ENCODE assay signal across 7 mouse cellular contexts in the genomic region with DNA sequence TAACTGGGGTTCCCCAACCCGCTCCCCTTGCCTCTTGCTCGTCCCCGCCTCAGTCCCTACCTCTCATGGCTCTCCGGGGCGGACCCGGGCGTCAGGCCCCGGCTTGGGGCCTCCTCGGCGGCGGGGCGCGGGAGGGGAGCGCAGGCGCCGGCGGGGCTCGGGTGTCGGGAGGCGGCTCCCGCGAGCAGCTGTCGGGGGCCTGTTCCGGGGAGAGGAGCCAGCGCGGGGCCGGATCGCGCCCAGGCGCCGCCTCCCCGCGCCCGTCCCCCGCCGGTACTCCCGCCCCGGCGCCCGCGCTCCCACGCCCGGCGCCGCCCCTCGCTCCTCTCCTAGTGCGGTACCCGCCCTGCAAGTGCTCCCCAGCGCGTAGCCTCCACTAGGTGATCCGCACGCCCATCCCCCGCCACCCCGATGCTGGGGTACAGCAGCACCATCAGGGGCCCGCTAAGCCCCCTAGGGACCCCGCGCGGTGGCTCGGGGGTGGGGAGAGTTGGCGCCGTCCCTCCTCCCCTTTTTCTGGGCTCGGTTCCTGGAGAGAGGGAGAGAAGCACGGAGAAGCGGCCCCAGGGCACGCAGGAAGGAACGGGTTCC. TPM values are rescaled to one million over a fixed set of nuclear protein-coding genes. Genes with fewer than 3 reads are reported as not detected.
DNase-seq lines count a peak whose midpoint lies in the region; ATAC-seq lines count a peak whose summit lies in the region.

No protein-coding gene starts in this region.

- H3K36me3 ChIP-seq in embryonic facial prominence, embryonic 10.5 days (replicated peaks), result peaks cover 11% of the 10 kb centered on the region
- peaks cover 6% of the 10 kb centered on the region; the same call in 1 of the 2 replicates for H3K36me3 ChIP-seq in limb, embryonic 12.5 days
- H3K36me3 ChIP-seq in midbrain, embryonic 14.5 days (ENCODE audit: control insufficient read depth, insufficient read depth, low read length), result no peaks in the 10 kb centered on the region
- no peaks in the 10 kb centered on the region; the same call in 1 of the 2 replicates for H3K36me3 ChIP-seq in stomach, embryonic 14.5 days (ENCODE audit: control insufficient read depth, insufficient read depth, low read length)

- WGBS in embryonic facial prominence, embryonic 10.5 days, result under 1% methylated on average over 66 of the region's 66 CpGs
- WGBS in limb, embryonic 12.5 days, result under 1% methylated on average over 62 of the region's 66 CpGs
- under 1% methylated on average over 62 of the region's 66 CpGs for WGBS in midbrain, embryonic 14.5 days
- 1% methylated on average over 34 of the region's 66 CpGs for WGBS in stomach, embryonic 14.5 days

- peaks cover 84% of the 10 kb centered on the region for H3K4me1 ChIP-seq in embryonic facial prominence, embryonic 10.5 days
- H3K4me1 ChIP-seq in limb, embryonic 12.5 days (replicated peaks), result peaks cover 66% of the 10 kb centered on the region
- peaks cover 52% of the 10 kb centered on the region for H3K4me1 ChIP-seq in midbrain, embryonic 14.5 days (ENCODE audit: control insufficient read depth, insufficient read depth, low read length)
- H3K4me1 ChIP-seq in stomach, embryonic 14.5 days (ENCODE audit: control insufficient read depth, insufficient read depth, low read length), result peaks cover 39% of the 10 kb centered on the region

- H3K27ac ChIP-seq in embryonic facial prominence, embryonic 10.5 days (replicated peaks), result peak overlapping the region; percentile 91
- H3K27ac ChIP-seq in limb, embryonic 12.5 days, result peak overlapping the region; percentile 89
- peak overlapping the region; percentile 98 for H3K27ac ChIP-seq in midbrain, embryonic 14.5 days (replicated peaks; ENCODE audit: low read depth, low read length)
- H3K27ac ChIP-seq in stomach, embryonic 14.5 days (ENCODE audit: low read length), result peak overlapping the region; percentile 95

- DNase-seq in adrenal gland, adult 8-10 months, result peak; percentile 56
- peak; percentile 73 for DNase-seq in embryonic facial prominence, embryonic 10.5 days (ENCODE audit: low spot score)
- DNase-seq in heart, adult 8-10 months (ENCODE audit: low spot score), result peak; percentile 65
- DNase-seq in kidney, adult 8-10 months, result peak; percentile 81 to 85
- peak; percentile 88 for DNase-seq in midbrain, embryonic 14.5 days

- peak; percentile 35 for ATAC-seq in limb, embryonic 12.5 days (ENCODE audit: insufficient number of reproducible peaks, insufficient read depth, low FRiP score, low TSS enrichment, low read depth)
- ATAC-seq in midbrain, embryonic 14.5 days (ENCODE audit: low FRiP score, low TSS enrichment), result peak; percentile 53
- peak; percentile 61 for ATAC-seq in stomach, embryonic 14.5 days (ENCODE audit: insufficient number of reproducible peaks, insufficient read depth, low FRiP score, low read depth)

- H3K9me3 ChIP-seq in embryonic facial prominence, embryonic 10.5 days, result peaks cover 2% of the 10 kb centered on the region
- H3K9me3 ChIP-seq in limb, embryonic 12.5 days, result peaks cover 2% of the 10 kb centered on the region; the same call in 1 of the 2 replicates
- H3K9me3 ChIP-seq in midbrain, embryonic 14.5 days (ENCODE audit: control insufficient read depth, low read length), result no peaks in the 10 kb centered on the region
- H3K9me3 ChIP-seq in stomach, embryonic 14.5 days (ENCODE audit: control insufficient read depth, low read depth, low read length), result no peaks in the 10 kb centered on the region

- peak overlapping the region; percentile 82 for H3K4me3 ChIP-seq in embryonic facial prominence, embryonic 10.5 days
- peak overlapping the region; percentile 71 for H3K4me3 ChIP-seq in limb, embryonic 12.5 days (replicated peaks)
- peak overlapping the region; percentile 77 for H3K4me3 ChIP-seq in midbrain, embryonic 14.5 days (replicated peaks; ENCODE audit: low read depth, low read length)
- H3K4me3 ChIP-seq in stomach, embryonic 14.5 days (ENCODE audit: low read depth, low read length), result peak overlapping the region; percentile 61

- H3K4me2 ChIP-seq in limb, embryonic 12.5 days, result peak overlapping the region; percentile 93
- peak overlapping the region; percentile 89 for H3K4me2 ChIP-seq in midbrain, embryonic 14.5 days (ENCODE audit: low read length)
- H3K4me2 ChIP-seq in stomach, embryonic 14.5 days (replicated peaks; ENCODE audit: low read depth, low read length), result peak overlapping the region; percentile 79

- peaks cover 87% of the 10 kb centered on the region for H3K27me3 ChIP-seq in embryonic facial prominence, embryonic 10.5 days (replicated peaks; ENCODE audit: low read depth, poor library complexity, severe bottlenecking)
- peaks cover 51% of the 10 kb centered on the region for H3K27me3 ChIP-seq in limb, embryonic 12.5 days
- H3K27me3 ChIP-seq in midbrain, embryonic 14.5 days (ENCODE audit: control insufficient read depth, insufficient read depth, low read length), result no peaks in the 10 kb centered on the region
- H3K27me3 ChIP-seq in stomach, embryonic 14.5 days (ENCODE audit: control insufficient read depth, insufficient read depth, low read length), result no peaks in the 10 kb centered on the region

- peak overlapping the region; percentile 78 for H3K9ac ChIP-seq in limb, embryonic 12.5 days (replicated peaks)
- peak overlapping the region; percentile 92 for H3K9ac ChIP-seq in midbrain, embryonic 14.5 days (replicated peaks; ENCODE audit: low read length)
- H3K9ac ChIP-seq in stomach, embryonic 14.5 days (replicated peaks; ENCODE audit: low read depth, low read length), result peak overlapping the region; percentile 69

RNA-seq across cellular contexts. Expression of gene Ddr1, which starts 4.0 kb away (rescaled TPM):
- 10 to 100 TPM; 40.1 to 81.5 (median 56.4) TPM for total RNA-seq in adrenal gland, adult 8-10 months (2022)
- polyA plus RNA-seq in embryonic facial prominence, embryonic 10.5 days (2016; fragmentation: Nextera tagmentation; extraction: Ambion mirVana), result 49.1 and 65.3 TPM in 2 replicates
- total RNA-seq in heart, adult 8-10 months (2022), result 10 to 100 TPM; 23.8 to 30.0 (median 29.5) TPM
- 38.4 and 40.6 TPM in 2 replicates for polyA plus RNA-seq in limb, embryonic 12.5 days (2016; fragmentation: Nextera tagmentation; extraction: Ambion mirVana)
- 52.9 and 87.2 TPM in 2 replicates for polyA plus RNA-seq in midbrain, embryonic 14.5 days (2014; fragmentation: Nextera tagmentation; extraction: Ambion mirVana)
- polyA plus RNA-seq in stomach, embryonic 14.5 days (2014; fragmentation: Nextera tagmentation; extraction: Ambion mirVana), result 50.4 and 50.6 TPM in 2 replicates

RNA-seq across cellular contexts. Expression of gene Gtf2h4, which starts 26.9 kb away (rescaled TPM):
- 10 to 100 TPM; 23.5 to 30.6 (median 24.6) TPM for total RNA-seq in adrenal gland, adult 8-10 months (2022)
- 57.6 and 61.4 TPM in 2 replicates for polyA plus RNA-seq in embryonic facial prominence, embryonic 10.5 days (2016; fragmentation: Nextera tagmentation; extraction: Ambion mirVana)
- total RNA-seq in heart, adult 8-10 months (2022), result 10 to 100 TPM; 18.4 to 22.2 (median 21.2) TPM
- 53.6 and 58.2 TPM in 2 replicates for polyA plus RNA-seq in limb, embryonic 12.5 days (2016; fragmentation: Nextera tagmentation; extraction: Ambion mirVana)
- polyA plus RNA-seq in midbrain, embryonic 14.5 days (2014; fragmentation: Nextera tagmentation; extraction: Ambion mirVana), result 23.6 and 25.5 TPM in 2 replicates
- polyA plus RNA-seq in stomach, embryonic 14.5 days (2014; fragmentation: Nextera tagmentation; extraction: Ambion mirVana), result 40.1 and 42.7 TPM in 2 replicates

RNA-seq across cellular contexts. Expression of gene Vars2, which starts 33.1 kb away (rescaled TPM):
- 10 to 100 TPM; 30.9 to 60.3 (median 45.3) TPM for total RNA-seq in adrenal gland, adult 8-10 months (2022)
- 19.9 and 22.0 TPM in 2 replicates for polyA plus RNA-seq in embryonic facial prominence, embryonic 10.5 days (2016; fragmentation: Nextera tagmentation; extraction: Ambion mirVana)
- 10 to 100 TPM; 30.4 to 34.9 (median 31.8) TPM for total RNA-seq in heart, adult 8-10 months (2022)
- 20.0 and 23.4 TPM in 2 replicates for polyA plus RNA-seq in limb, embryonic 12.5 days (2016; fragmentation: Nextera tagmentation; extraction: Ambion mirVana)
- 9.5 and 14.8 TPM in 2 replicates for polyA plus RNA-seq in midbrain, embryonic 14.5 days (2014; fragmentation: Nextera tagmentation; extraction: Ambion mirVana)
- polyA plus RNA-seq in stomach, embryonic 14.5 days (2014; fragmentation: Nextera tagmentation; extraction: Ambion mirVana), result 14.0 and 18.7 TPM in 2 replicates

RNA-seq across cellular contexts. Expression of gene Mucl3, which starts 57.0 kb away (rescaled TPM):
- not detected for total RNA-seq in adrenal gland, adult 8-10 months (2022)
- 0.20 and 0.24 TPM in 2 replicates for polyA plus RNA-seq in embryonic facial prominence, embryonic 10.5 days (2016; fragmentation: Nextera tagmentation; extraction: Ambion mirVana)
- total RNA-seq in heart, adult 8-10 months (2022), result not detected
- 0.08 and 0.10 TPM in 2 replicates for polyA plus RNA-seq in limb, embryonic 12.5 days (2016; fragmentation: Nextera tagmentation; extraction: Ambion mirVana)
- not detected in 2 replicates for polyA plus RNA-seq in midbrain, embryonic 14.5 days (2014; fragmentation: Nextera tagmentation; extraction: Ambion mirVana)
- polyA plus RNA-seq in stomach, embryonic 14.5 days (2014; fragmentation: Nextera tagmentation; extraction: Ambion mirVana), result 13.2 and 13.4 TPM in 2 replicates

Comparison
In these comparisons a context has a peak if more than half of its experiments do, and no peak if none do; other contexts are left out.
1. Peak in every context shown above with its lines: DNase-seq, ATAC-seq, H3K4me3 ChIP-seq and H3K27ac ChIP-seq.